Mouse (Mus musculus): ENCODE measurements at regions not wholly inside any gene's neighbourhood (a gene's known extent, or its start where the extent isn't known, plus 50 kb on each side); places are given as distances from the start of the nearest gene placed in this dataset.
A peak's percentile ranks its signal among the peaks of the same experiment; 100 is the strongest.

DNA sequence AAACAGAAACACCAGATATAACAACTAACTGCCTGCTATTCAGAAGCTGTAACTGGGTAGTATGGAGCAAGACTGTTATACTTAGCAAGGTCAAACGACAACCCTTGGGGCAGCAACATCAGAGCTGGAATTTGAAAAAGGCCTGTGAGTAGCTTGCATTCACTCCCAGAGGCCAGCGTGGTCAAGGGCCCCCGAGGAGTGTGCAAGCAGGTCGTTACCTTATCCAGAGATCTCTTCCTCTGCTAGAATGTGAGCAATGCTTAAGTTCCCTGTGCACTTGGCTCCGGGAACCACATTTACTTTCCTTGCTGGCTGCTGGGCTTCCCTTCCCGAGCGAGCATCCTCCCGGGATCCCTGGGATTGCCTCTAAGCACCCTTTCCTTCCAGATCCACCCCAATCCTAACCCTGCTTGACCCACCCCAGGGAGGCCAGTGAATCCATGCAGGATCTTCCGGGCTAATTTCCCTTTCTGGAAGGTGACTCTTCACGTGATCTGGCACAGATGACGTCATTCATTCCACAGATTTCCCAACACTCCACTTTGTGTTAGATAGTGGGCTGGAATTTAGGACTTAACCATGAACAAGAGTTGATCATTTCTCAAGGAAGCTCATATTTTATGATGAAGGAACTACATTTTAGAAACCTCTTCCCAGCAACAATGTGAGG, 112.3 kb upstream of the Tsc22d1 start:
- no peak overlapping the region for H3K27ac ChIP-seq (ENCODE audit: low read depth, low read length)
- H3K4me2 ChIP-seq (ENCODE audit: low read length), result no peak overlapping the region
- no peaks in the 10 kb centered on the region for H3K9me3 ChIP-seq (replicated peaks; ENCODE audit: control insufficient read depth, low read length)
- no peak overlapping the region for H3K9ac ChIP-seq (ENCODE audit: low read length)
- H3K27me3 ChIP-seq (replicated peaks; ENCODE audit: control insufficient read depth, insufficient read depth, low read length), result no peaks in the 10 kb centered on the region
- no peak for DNase-seq (ENCODE audit: low spot score)
- no peak for ATAC-seq
- H3K4me1 ChIP-seq (ENCODE audit: control insufficient read depth, insufficient read depth, low read length), result peaks cover under 1% of the 10 kb centered on the region
- no peaks in the 10 kb centered on the region for H3K36me3 ChIP-seq (ENCODE audit: control insufficient read depth, insufficient read depth, low read length)
- H3K4me3 ChIP-seq (ENCODE audit: low read depth, low read length), result no peak overlapping the region
- 84% methylated on average over 11 of the region's 11 CpGs for WGBS

DNA sequence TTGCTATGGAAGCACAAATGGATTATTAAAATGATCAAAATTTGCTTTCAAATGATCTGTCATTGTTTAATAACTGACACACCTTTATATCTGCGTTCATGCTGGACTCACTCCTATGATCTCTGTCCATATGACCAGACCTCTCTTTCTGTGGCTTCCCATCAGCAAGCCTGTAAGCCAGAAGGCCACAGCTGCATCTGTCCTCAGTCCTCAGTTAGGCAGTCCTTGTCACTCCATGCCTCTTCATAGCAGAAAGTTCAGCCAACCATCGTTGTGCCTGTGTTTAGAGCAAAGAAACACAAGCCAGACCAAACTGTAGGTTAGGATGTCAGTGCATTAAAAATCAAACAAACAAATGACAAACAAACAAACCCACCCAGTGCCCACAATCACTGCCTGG, 107.2 kb upstream of the Tsc22d1 start:
- Histone ChIP-seq H3K4me2 (ENCODE audit: low read length) (no peak overlapping the region), H3K9me3 (replicated peaks; ENCODE audit: control insufficient read depth, low read length) (no peaks in the 10 kb centered on the region), H3K27me3 (replicated peaks; ENCODE audit: control insufficient read depth, insufficient read depth, low read length) (no peaks in the 10 kb centered on the region), H3K4me3 (ENCODE audit: low read depth, low read length) (no peak overlapping the region), H3K4me1 (ENCODE audit: control insufficient read depth, insufficient read depth, low read length) (peaks cover 12% of the 10 kb centered on the region), H3K9ac (ENCODE audit: low read length) (no peak overlapping the region), H3K36me3 (ENCODE audit: control insufficient read depth, insufficient read depth, low read length) (no peaks in the 10 kb centered on the region), H3K27ac (ENCODE audit: low read depth, low read length) (peak overlapping the region; percentile 40; the same call in 1 of the 2 replicates)
- no peak for ATAC-seq
- no peak for DNase-seq (ENCODE audit: low spot score)
- WGBS, result 55% methylated on average over 2 of the region's 2 CpGs

DNA sequence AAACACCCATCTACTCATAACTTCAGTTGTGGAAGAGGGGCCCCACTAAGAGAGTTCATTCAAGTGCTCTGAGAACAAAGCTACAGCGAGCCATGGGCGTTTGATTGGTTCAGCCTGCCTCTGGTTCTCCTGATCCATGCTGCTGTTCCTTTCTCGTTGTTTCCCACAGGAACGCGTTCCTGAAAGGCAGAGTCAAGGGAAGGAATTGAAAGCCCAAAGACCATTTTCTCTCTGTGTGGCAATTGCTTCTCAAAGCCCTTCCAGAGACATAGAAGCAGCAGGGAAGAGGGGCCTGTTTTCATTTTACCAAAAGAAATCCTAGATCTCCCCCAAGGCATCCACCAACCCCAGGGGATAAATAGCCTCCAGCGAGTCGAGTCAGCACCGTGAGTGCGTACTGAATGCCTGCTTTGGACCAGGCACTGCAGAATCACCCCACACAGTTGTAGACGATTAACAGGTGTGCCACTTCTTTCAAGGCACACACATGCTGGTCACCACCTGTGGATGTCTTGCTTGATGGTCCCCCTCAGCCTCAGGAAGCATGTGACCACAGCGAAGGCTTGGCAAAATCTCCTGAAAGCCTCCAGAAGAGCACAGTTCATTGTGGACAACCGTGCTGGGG, 106.5 kb upstream of the Tsc22d1 start:
- no peaks in the 10 kb centered on the region for H3K36me3 ChIP-seq (ENCODE audit: control insufficient read depth, insufficient read depth, low read length)
- no peaks in the 10 kb centered on the region for H3K27me3 ChIP-seq (replicated peaks; ENCODE audit: control insufficient read depth, insufficient read depth, low read length)
- peak; percentile 74 for DNase-seq (ENCODE audit: low spot score)
- no peaks in the 10 kb centered on the region for H3K9me3 ChIP-seq (replicated peaks; ENCODE audit: control insufficient read depth, low read length)
- peak overlapping the region; percentile 43 for H3K9ac ChIP-seq (ENCODE audit: low read length)
- WGBS, result 10% methylated on average over 12 of the region's 12 CpGs
- ATAC-seq, result peak; percentile 42; the same call in 1 of the 2 replicates
- H3K4me3 ChIP-seq (ENCODE audit: low read depth, low read length), result peak overlapping the region; percentile 22
- H3K27ac ChIP-seq (ENCODE audit: low read depth, low read length), result peak overlapping the region; percentile 40; the same call in 1 of the 2 replicates
- peak overlapping the region; percentile 48 for H3K4me2 ChIP-seq (ENCODE audit: low read length)
- peaks cover 15% of the 10 kb centered on the region for H3K4me1 ChIP-seq (ENCODE audit: control insufficient read depth, insufficient read depth, low read length)

DNA sequence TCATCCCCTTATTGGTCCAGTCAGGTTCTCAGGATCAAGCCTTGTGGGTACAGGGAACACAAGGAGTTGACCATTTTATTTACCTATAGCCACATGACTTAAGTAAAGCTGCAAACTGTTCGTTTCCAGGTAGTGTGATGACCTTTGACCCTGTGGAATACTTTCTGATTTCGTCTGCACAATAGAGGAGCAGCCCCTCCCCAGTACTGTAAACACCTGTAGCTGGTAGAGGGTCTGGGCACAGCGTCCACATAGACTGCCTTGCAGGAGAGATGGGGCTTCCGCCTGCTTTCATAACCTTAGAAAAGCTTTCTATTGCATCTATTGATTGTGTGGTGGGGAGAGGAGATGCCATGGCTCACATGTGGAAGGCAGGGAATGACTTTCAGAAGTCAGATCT, 105.2 kb upstream of the Tsc22d1 start:
- H3K4me1 ChIP-seq (ENCODE audit: control insufficient read depth, insufficient read depth, low read length), result peaks cover 20% of the 10 kb centered on the region
- no peak overlapping the region for H3K4me3 ChIP-seq (ENCODE audit: low read depth, low read length)
- H3K4me2 ChIP-seq (ENCODE audit: low read length), result no peak overlapping the region
- DNase-seq (ENCODE audit: low spot score) (no peak), ATAC-seq (no peak)
- H3K27me3 ChIP-seq (replicated peaks; ENCODE audit: control insufficient read depth, insufficient read depth, low read length), result no peaks in the 10 kb centered on the region
- H3K27ac ChIP-seq (ENCODE audit: low read depth, low read length), result no peak overlapping the region; the same call in 1 of the 2 replicates
- H3K9ac ChIP-seq (ENCODE audit: low read length), result no peak overlapping the region
- WGBS, result 82% methylated on average over 4 of the region's 4 CpGs
- H3K36me3 ChIP-seq (ENCODE audit: control insufficient read depth, insufficient read depth, low read length), result no peaks in the 10 kb centered on the region
- H3K9me3 ChIP-seq (replicated peaks; ENCODE audit: control insufficient read depth, low read length), result no peaks in the 10 kb centered on the region

DNA sequence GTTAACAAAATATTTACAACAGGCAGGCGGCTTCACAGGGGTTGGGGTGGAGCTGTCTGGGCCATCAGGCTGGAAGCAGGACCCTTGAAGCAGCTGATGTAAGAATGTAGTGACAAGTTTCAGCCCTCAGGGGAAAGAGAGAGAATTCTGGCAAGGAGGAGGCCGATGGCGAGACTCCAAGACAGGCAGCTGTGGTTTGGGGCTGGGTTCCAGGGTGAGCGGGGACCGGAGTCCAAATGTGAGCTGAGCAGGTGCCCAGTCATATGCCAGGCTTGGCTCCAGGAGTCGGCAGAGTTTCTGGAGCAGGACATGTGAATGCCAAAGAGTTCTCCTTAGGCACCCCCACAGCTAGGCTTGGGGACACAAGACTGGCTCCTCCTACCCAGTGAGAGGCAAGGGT, 104.5 kb upstream of the Tsc22d1 start:
- no peak overlapping the region for H3K4me3 ChIP-seq (ENCODE audit: low read depth, low read length)
- no peak overlapping the region; the same call in 1 of the 2 replicates for H3K27ac ChIP-seq (ENCODE audit: low read depth, low read length)
- peaks cover 20% of the 10 kb centered on the region for H3K4me1 ChIP-seq (ENCODE audit: control insufficient read depth, insufficient read depth, low read length)
- no peaks in the 10 kb centered on the region for H3K36me3 ChIP-seq (ENCODE audit: control insufficient read depth, insufficient read depth, low read length)
- no peaks in the 10 kb centered on the region for H3K27me3 ChIP-seq (replicated peaks; ENCODE audit: control insufficient read depth, insufficient read depth, low read length)
- H3K9ac ChIP-seq (ENCODE audit: low read length), result no peak overlapping the region
- DNase-seq (ENCODE audit: low spot score), result peak; percentile 87
- WGBS, result 24% methylated on average over 6 of the region's 6 CpGs
- H3K4me2 ChIP-seq (ENCODE audit: low read length), result no peak overlapping the region
- ATAC-seq, result peak; percentile 81
- no peaks in the 10 kb centered on the region for H3K9me3 ChIP-seq (replicated peaks; ENCODE audit: control insufficient read depth, low read length)

DNA sequence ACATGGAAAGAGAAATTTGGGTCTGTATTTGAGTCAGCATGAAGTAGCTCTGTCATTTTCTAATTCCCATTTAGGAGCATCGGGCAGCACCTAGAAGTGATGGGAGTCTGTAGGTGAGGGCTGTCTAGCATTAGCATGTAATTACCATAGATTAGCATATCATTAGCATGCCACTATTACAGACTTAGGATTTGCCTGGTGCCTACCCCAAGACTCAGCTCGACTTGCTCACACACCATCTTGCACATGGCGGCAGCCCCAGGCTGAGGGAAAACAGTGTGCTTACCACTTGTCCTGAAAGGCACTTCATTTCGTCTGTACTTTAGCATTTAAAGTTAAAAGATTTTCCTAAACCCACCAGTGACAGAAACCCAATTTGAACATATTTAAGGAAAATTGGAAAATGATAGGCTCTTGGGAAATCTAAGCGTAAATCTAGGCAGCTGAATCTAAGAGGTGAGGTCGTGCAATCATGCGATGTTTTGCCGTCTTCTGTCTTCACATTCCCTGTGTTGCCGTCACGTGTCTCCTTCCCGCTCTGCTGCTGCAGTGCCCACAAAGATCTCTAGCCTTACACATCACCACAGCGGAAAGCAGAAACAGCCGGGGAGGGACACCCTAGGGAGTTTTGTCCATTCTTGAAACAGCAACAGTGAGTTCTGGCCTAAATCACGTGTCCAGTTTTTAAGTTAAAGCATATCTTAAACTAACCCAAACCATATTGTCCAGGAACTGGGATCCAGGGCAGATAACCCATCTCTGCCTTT, 101.2 kb upstream of the Tsc22d1 start:
- 51% methylated on average over 14 of the region's 14 CpGs for WGBS

DNA sequence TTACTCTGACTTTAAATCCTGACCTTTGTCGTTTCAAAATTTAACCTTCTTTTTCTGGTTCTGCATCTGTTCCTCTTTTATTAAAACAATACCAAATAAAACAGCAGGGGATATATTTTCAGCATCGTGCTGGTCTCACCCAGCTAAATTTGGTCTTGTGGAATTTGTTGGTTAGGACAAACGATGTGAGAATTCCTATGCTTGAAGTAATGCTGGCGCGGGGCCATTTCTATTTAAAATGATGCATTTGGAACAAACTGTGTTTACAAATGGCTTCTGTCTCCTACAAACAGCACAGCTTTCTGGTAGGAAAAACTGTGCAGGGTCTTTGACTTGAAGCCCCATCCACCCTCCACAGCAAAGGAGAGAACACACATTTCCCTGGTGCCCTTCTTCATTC, 96.3 kb upstream of the Tsc22d1 start:
- Histone ChIP-seq H3K4me3 (ENCODE audit: low read depth, low read length) (no peak overlapping the region), H3K9ac (ENCODE audit: low read length) (no peak overlapping the region), H3K36me3 (ENCODE audit: control insufficient read depth, insufficient read depth, low read length) (no peaks in the 10 kb centered on the region), H3K27me3 (replicated peaks; ENCODE audit: control insufficient read depth, insufficient read depth, low read length) (no peaks in the 10 kb centered on the region), H3K4me1 (ENCODE audit: control insufficient read depth, insufficient read depth, low read length) (peaks cover 4% of the 10 kb centered on the region), H3K9me3 (replicated peaks; ENCODE audit: control insufficient read depth, low read length) (peaks cover 3% of the 10 kb centered on the region; the same call in 1 of the 2 replicates), H3K4me2 (ENCODE audit: low read length) (no peak overlapping the region), H3K27ac (ENCODE audit: low read depth, low read length) (no peak overlapping the region)
- 58% methylated on average over 5 of the region's 5 CpGs for WGBS
- DNase-seq (ENCODE audit: low spot score) (peak; percentile 55), ATAC-seq (no peak)

More for the DNA sequence above, 101.2 kb upstream of the Tsc22d1 start:
- Histone ChIP-seq H3K4me3 (ENCODE audit: low read depth, low read length) (no peak overlapping the region), H3K4me1 (ENCODE audit: control insufficient read depth, insufficient read depth, low read length) (peaks cover 11% of the 10 kb centered on the region), H3K9me3 (replicated peaks; ENCODE audit: control insufficient read depth, low read length) (peaks cover 3% of the 10 kb centered on the region; the same call in 1 of the 2 replicates), H3K4me2 (ENCODE audit: low read length) (no peak overlapping the region), H3K9ac (ENCODE audit: low read length) (no peak overlapping the region), H3K36me3 (ENCODE audit: control insufficient read depth, insufficient read depth, low read length) (no peaks in the 10 kb centered on the region), H3K27ac (ENCODE audit: low read depth, low read length) (0 out of 2 replicates have a peak overlapping the region, but pooled peaks have one; percentile 15), H3K27me3 (replicated peaks; ENCODE audit: control insufficient read depth, insufficient read depth, low read length) (no peaks in the 10 kb centered on the region)
- ATAC-seq (peak; percentile 85), DNase-seq (ENCODE audit: low spot score) (peak; percentile 76)

DNA sequence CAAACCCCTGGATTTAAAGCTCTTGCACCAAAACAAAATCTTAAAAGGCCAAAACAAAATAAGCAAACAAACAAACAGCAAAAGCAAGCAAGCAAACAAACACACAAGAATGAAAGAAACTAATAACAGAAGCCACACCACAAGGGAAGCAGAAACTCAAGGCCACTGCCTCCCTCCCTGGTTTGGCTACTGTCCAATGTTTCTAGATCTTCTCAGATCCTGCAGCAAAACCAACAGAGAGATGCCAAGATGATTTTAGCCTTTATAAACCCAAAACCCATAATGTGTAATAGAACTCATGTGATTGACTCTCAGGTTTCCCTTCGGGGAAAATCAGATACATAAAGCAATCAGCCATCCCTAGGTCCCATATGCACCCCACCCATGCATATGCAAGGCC, 90.5 kb upstream of the Tsc22d1 start:
- Histone ChIP-seq H3K9ac (ENCODE audit: low read length) (no peak overlapping the region), H3K9me3 (replicated peaks; ENCODE audit: control insufficient read depth, low read length) (no peaks in the 10 kb centered on the region), H3K4me3 (ENCODE audit: low read depth, low read length) (no peak overlapping the region), H3K27me3 (replicated peaks; ENCODE audit: control insufficient read depth, insufficient read depth, low read length) (no peaks in the 10 kb centered on the region), H3K36me3 (ENCODE audit: control insufficient read depth, insufficient read depth, low read length) (no peaks in the 10 kb centered on the region), H3K4me2 (ENCODE audit: low read length) (no peak overlapping the region), H3K27ac (ENCODE audit: low read depth, low read length) (no peak overlapping the region), H3K4me1 (ENCODE audit: control insufficient read depth, insufficient read depth, low read length) (no peaks in the 10 kb centered on the region)
- ATAC-seq, result no peak
- no peak for DNase-seq (ENCODE audit: low spot score)
- 88% methylated on average over 1 of the region's 1 CpGs for WGBS
